Mouse (Mus musculus) midbrain, postnatal 0 days (tissue): ENCODE data around the gene Hoxa11. TPM values are rescaled to one million over a fixed set of nuclear protein-coding genes. Genes with fewer than 3 reads are reported as not detected.
A peak's percentile ranks its signal among the peaks of the same experiment; 100 is the strongest.

Source experiments
- ATAC-seq: fragments of 200-750 bp; cut with Nextera tagmentation; 2 replicates; pipeline ENCODE4 v1.8.0; 2017; ENCODE audit warnings: moderate number of reproducible peaks, mild to moderate bottlenecking, moderate TSS enrichment, moderate library complexity; ENCODE audit not compliant: low FRiP score
- DNase-seq: peaks from one replicate; pipeline ENCODE4 v3.0.0-alpha.2; 2015; ENCODE audit warnings: low spot score
- H3K27ac ChIP-seq: fragments of 300-500 bp; sonication (generic); 2 replicates; pipeline ENCODE4 v1.5.1; 2014; ENCODE audit warnings: low read depth, mild to moderate bottlenecking, low read length, mixed read lengths
- H3K27me3 ChIP-seq: fragments of 300-500 bp; sonication (generic); 2 replicates; pipeline ENCODE4 v1.6.1; 2014; ENCODE audit warnings: low read length, control low read depth, mixed read lengths; ENCODE audit not compliant: insufficient read depth
- H3K36me3 ChIP-seq: fragments of 300-500 bp; sonication (generic); 2 replicates; pipeline ENCODE4 v1.6.1; 2014; ENCODE audit warnings: low read length, control low read depth, mixed read lengths; ENCODE audit not compliant: insufficient read depth
- H3K4me1 ChIP-seq: fragments of 300-500 bp; sonication (generic); 2 replicates; pipeline ENCODE4 v1.6.1; 2014; ENCODE audit warnings: mild to moderate bottlenecking, control low read depth, antibody characterized with exemption, low read length, mixed read lengths; ENCODE audit not compliant: insufficient read depth
- H3K4me2 ChIP-seq: fragments of 300-500 bp; sonication (generic); 2 replicates; pipeline ENCODE4 v1.6.1; 2014; ENCODE audit warnings: low read depth, mild to moderate bottlenecking, low read length, mixed read lengths; ENCODE audit not compliant: poor library complexity, severe bottlenecking
- H3K4me3 ChIP-seq: fragments of 300-500 bp; sonication (generic); 2 replicates; pipeline ENCODE4 v1.5.1; 2014; ENCODE audit warnings: low read depth, mild to moderate bottlenecking, low read length, moderate library complexity
- H3K9ac ChIP-seq: fragments of 300-500 bp; sonication (generic); replicated peaks from 2 replicates; pipeline ENCODE4 v1.6.1; 2014; ENCODE audit warnings: mild to moderate bottlenecking, low read length, moderate library complexity, mixed read lengths; ENCODE audit not compliant: poor library complexity, severe bottlenecking
- H3K9me3 ChIP-seq: fragments of 300-500 bp; sonication (generic); 2 replicates; pipeline ENCODE4 v1.6.1; 2016; ENCODE audit warnings: low read length, control low read depth
- CTCF ChIP-seq: IDR thresholded peaks from 2 replicates; pipeline ENCODE4 v1.5.1; 2016; ENCODE audit warnings: antibody characterized with exemption, mild to moderate bottlenecking
- WGBS: fragments of 180-500 bp; shearing (Covaris S2); extraction: QIAGEN DNeasy Blood & Tissue Kit; methylation state at CpG from one replicate; pipeline ENCODE4 v1.1.7; 2014; 5-methylcytosine and 5-hydroxymethylcytosine counted together
- polyA plus RNA-seq: library from polyadenylated mRNA; unstranded; fragments of >200 nt; fragmentation: Nextera tagmentation; extraction: Ambion mirVana; gene quantifications from 2 replicates; pipeline ENCODE4 v1.2.1, GENCODE M21; 2015
- total RNA-seq: library from RNA; depleted of rRNA; stranded (reverse); fragments of >200 nt; gene quantifications from 2 replicates; pipeline ENCODE4 v1.2.3, GENCODE M21; 2014

The Hoxa11 gene
- total and polyA plus RNA-seq, 2 experiments from 2014 or later, result not detected

DNA sequence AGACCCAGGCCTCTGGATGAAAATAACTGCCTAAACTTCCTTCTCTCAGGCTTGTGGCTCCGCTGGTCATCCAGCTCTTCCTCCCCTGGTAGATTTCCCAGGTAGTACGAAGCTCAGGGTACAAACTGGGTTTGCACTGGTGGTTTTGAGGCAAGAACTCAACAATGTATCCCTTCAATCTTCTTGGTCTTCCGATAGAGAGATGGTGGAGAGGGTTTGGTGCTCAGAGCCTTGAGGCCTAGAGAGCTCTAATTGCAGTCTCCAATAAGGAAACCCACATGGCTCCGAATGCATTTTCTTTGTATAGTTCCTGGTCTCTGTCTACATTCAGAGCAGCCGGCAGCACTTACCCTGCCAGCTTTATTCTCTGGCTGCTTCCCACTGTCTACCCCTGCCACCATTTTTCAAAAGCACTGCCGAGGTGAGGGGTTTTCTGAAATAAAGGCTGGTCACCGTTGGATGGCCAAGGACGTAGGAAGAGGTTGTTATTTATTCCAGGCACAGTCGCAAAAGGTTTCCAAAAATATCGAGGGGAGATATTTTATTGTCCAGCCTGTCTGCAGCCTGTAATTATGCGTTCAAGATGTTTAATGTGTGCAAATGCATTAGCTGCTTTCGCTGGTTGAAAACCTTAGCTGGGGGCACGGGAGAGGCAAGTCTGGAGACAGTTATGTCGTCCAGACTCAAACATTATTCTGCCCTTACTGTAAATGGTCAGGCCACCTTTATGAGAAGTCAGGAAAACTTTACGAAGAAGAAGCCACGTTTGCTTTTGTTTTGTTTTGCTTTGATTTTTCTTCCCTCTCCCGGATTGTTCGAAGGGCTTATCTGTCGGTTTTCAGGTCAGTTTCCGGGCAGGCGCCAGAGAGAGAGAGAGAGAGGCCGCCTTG is 27.4 kb upstream of the Hoxa11 start:
- DNase-seq (no peak), ATAC-seq (no peak)
- Histone ChIP-seq H3K27me3 (peaks cover 92% of the 10 kb centered on the region), H3K4me2 (no peak overlapping the region), H3K9ac (no peak overlapping the region), H3K4me1 (no peaks in the 10 kb centered on the region; the same call in 1 of the 2 replicates), H3K4me3 (no peak overlapping the region), H3K9me3 (no peaks in the 10 kb centered on the region), H3K36me3 (no peaks in the 10 kb centered on the region), H3K27ac (no peak overlapping the region)
- WGBS, result 6% methylated on average over 22 of the region's 22 CpGs
- TF ChIP-seq CTCF, result no peak

DNA sequence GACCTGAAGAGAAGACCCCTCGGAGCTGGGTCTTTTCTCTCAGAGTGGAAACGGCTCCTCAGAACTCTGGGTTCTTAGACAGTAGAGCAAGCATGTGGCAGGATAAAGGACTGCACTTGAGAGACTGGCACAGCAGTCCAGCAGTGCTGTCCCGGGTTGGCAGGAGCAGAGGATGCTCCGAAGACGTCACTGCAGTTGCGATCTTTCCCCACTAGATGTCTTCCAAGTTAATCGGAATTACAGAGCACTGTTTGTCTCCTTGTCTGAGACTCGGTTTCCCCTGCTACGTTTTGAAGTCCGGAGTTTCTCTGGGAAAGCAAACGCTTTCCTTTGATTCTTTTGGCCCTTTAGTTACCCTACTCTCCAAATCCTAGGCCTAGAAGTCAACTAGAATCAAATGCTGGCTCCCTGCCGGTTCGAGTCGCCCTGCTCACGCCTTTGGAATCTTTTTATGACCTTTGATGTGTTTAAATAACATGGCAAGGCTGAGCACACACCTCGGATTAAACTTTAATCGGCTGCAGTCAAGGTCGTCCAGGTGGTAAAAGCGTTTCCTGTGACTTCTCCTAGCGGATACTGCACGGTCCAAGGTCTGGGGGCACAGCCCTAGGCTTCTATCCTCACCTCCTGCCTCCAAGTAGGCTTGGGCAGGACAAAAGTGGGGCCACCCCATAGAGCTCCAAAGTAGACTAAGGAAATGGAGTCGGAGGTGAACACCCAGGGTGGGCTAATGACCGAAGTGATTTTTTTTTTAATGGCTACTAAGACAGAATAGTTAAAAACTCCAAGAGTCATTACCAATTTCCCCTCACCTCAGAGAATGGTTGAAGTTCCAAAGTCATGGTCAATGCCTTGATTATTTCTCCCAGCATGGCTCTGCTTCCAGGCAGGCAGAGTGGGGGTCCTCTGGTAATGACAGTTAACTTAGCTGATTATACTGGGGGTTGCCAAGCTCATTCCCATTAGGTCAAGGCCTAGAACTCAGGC is 25.2 kb upstream of the Hoxa11 start:
- Histone ChIP-seq H3K4me1 (no peaks in the 10 kb centered on the region; the same call in 1 of the 2 replicates), H3K27ac (no peak overlapping the region), H3K27me3 (peaks cover 92% of the 10 kb centered on the region), H3K36me3 (no peaks in the 10 kb centered on the region), H3K4me3 (no peak overlapping the region; the same call in 1 of the 2 replicates), H3K9ac (no peak overlapping the region), H3K4me2 (no peak overlapping the region), H3K9me3 (no peaks in the 10 kb centered on the region)
- peak; percentile 82 for TF ChIP-seq CTCF
- ATAC-seq (no peak), DNase-seq (peak; percentile 71)
- WGBS, result 7% methylated on average over 23 of the region's 23 CpGs

DNA sequence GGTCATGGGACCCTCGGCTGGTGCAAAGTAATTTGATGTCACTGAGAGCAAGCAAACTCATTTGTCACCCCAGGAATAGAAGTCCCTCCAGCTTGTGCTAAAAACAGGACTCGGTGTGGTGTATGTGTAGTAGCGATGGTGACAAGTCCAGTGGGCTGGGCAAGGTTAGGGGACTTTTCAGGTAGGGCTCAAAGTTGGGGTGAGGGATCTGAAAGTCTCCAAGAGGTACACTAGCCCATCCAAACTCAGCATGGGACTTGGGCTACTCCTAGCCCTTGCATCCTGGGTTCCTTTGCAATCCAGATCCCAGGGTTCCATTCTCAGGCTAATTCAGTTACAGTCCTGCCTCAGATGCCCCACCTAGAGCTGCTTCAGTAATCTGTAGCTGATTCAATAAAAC is 23.1 kb upstream of the Hoxa11 start:
- Histone ChIP-seq H3K27ac (no peak overlapping the region), H3K4me3 (no peak overlapping the region), H3K27me3 (peaks cover 94% of the 10 kb centered on the region), H3K4me2 (no peak overlapping the region), H3K9me3 (no peaks in the 10 kb centered on the region), H3K9ac (no peak overlapping the region), H3K4me1 (no peaks in the 10 kb centered on the region; the same call in 1 of the 2 replicates), H3K36me3 (no peaks in the 10 kb centered on the region)
- TF ChIP-seq CTCF, result no peak
- no peak for DNase-seq
- 3% methylated on average over 3 of the region's 3 CpGs for WGBS
- no peak for ATAC-seq

DNA sequence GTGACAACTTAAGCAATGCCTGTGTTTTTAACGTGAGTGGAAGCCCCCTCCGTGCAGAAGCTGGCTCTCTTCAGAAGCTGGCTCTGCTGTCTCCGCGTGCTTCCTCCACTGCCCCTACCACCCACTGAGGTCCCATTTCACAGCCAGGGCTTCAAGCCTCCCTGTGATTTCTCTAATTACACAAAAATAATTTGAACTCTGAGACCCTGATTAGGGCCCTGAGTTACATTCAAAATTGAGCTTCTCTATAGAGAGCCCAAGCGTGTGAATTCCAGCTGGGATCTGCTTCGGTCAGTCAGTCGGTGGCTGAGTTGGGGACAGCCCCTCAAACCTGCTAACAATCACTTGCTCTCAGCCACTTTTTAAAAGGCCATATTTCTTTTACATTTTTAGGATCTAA is 22.7 kb upstream of the Hoxa11 start:
- Histone ChIP-seq H3K4me3 (no peak overlapping the region), H3K27me3 (peaks cover 95% of the 10 kb centered on the region), H3K9ac (no peak overlapping the region), H3K27ac (no peak overlapping the region), H3K4me1 (no peaks in the 10 kb centered on the region; the same call in 1 of the 2 replicates), H3K9me3 (no peaks in the 10 kb centered on the region), H3K4me2 (no peak overlapping the region), H3K36me3 (no peaks in the 10 kb centered on the region)
- WGBS, result 2% methylated on average over 7 of the region's 7 CpGs
- no peak for TF ChIP-seq CTCF
- ATAC-seq (no peak), DNase-seq (no peak)

DNA sequence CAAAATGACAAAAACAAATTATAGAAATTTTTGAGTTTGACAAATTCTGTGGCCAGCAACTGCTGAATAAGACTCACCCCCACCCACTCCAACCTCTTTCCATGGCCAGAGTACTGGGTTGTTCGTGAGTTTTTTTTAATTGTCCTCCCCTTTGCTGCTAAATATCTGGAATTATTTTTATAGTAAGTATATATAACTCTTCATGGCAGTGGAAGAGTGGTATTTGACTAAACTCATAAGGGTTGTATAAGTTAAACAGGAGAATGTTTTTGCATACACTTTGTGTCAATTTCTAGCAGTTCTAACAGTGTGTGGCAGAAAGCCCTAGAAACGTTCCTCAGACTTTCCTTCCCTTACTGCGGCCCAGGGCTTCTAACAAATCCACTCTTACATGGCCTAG is 22.1 kb upstream of the Hoxa11 start:
- no peaks in the 10 kb centered on the region for H3K9me3 ChIP-seq
- H3K9ac ChIP-seq, result no peak overlapping the region
- no peaks in the 10 kb centered on the region for H3K36me3 ChIP-seq
- H3K27ac ChIP-seq, result no peak overlapping the region
- WGBS, result 10% methylated on average over 3 of the region's 3 CpGs
- H3K27me3 ChIP-seq, result peaks cover 95% of the 10 kb centered on the region
- TF ChIP-seq CTCF, result no peak
- ATAC-seq (no peak), DNase-seq (no peak)
- no peak overlapping the region for H3K4me2 ChIP-seq
- no peak overlapping the region for H3K4me3 ChIP-seq
- no peaks in the 10 kb centered on the region; the same call in 1 of the 2 replicates for H3K4me1 ChIP-seq
